Mouse (Mus musculus) heart, postnatal 0 days (tissue): Measurements from ENCODE around the gene Lst1. TPM values are rescaled to one million over a fixed set of nuclear protein-coding genes. Genes with fewer than 3 reads are reported as not detected.

Experiments
- ATAC-seq: fragments of 200-750 bp; cut with Nextera tagmentation; 2 replicates; pipeline ENCODE4 v1.8.0; 2017; ENCODE audit warnings: low read depth, moderate number of reproducible peaks, moderate library complexity; ENCODE audit not compliant: insufficient read depth
- DNase-seq: peaks from one replicate; pipeline ENCODE4 v3.0.0-alpha.2; 2016; ENCODE audit warnings: low spot score
- H3K27ac ChIP-seq: fragments of 300-500 bp; sonication (generic); 2 replicates; pipeline ENCODE4 v1.5.1; 2014; ENCODE audit warnings: low read depth, mild to moderate bottlenecking
- H3K27me3 ChIP-seq: fragments of 300-500 bp; sonication (generic); 2 replicates; pipeline ENCODE4 v1.6.1; 2014; ENCODE audit warnings: low read length, mixed read lengths; ENCODE audit not compliant: control insufficient read depth, insufficient read depth
- H3K36me3 ChIP-seq: fragments of 300-500 bp; sonication (generic); replicated peaks from 2 replicates; pipeline ENCODE4 v1.6.1; 2014; ENCODE audit warnings: low read length, mixed read lengths; ENCODE audit not compliant: control insufficient read depth, insufficient read depth
- H3K4me1 ChIP-seq: fragments of 300-500 bp; sonication (generic); 2 replicates; pipeline ENCODE4 v1.6.1; 2014; ENCODE audit warnings: antibody characterized with exemption; ENCODE audit not compliant: control insufficient read depth, insufficient read depth
- H3K4me2 ChIP-seq: fragments of 300-500 bp; sonication (generic); 2 replicates; pipeline ENCODE4 v1.6.1; 2014; ENCODE audit warnings: low read depth, mild to moderate bottlenecking, low read length, moderate library complexity
- H3K4me3 ChIP-seq: fragments of 300-500 bp; sonication (generic); 2 replicates; pipeline ENCODE4 v1.5.1; 2014; ENCODE audit warnings: low read depth, low read length
- H3K9ac ChIP-seq: fragments of 300-500 bp; sonication (generic); replicated peaks from 2 replicates; pipeline ENCODE4 v1.6.1; 2014; ENCODE audit warnings: low read depth, low read length, mixed read lengths
- H3K9me3 ChIP-seq: fragments of 300-500 bp; sonication (generic); replicated peaks from 2 replicates; pipeline ENCODE4 v1.6.1; 2016; ENCODE audit warnings: low read length; ENCODE audit not compliant: control insufficient read depth
- CTCF ChIP-seq: IDR thresholded peaks from 2 replicates; pipeline ENCODE4 v1.5.1; 2016; ENCODE audit warnings: antibody characterized with exemption, control low read depth, low read depth
- EP300 ChIP-seq: IDR thresholded peaks from 2 replicates; pipeline ENCODE4 v1.6.1; 2016; ENCODE audit warnings: antibody characterized with exemption, low read depth
- WGBS: fragments of 180-500 bp; shearing (Covaris S2); extraction: QIAGEN DNeasy Blood & Tissue Kit; methylation state at CpG from one replicate; pipeline ENCODE4 v1.1.7; 2014; 5-methylcytosine and 5-hydroxymethylcytosine counted together
- polyA plus RNA-seq: library from polyadenylated mRNA; unstranded; fragments of >200 nt; fragmentation: Nextera tagmentation; extraction: Ambion mirVana; gene quantifications from 2 replicates; pipeline ENCODE4 v1.2.1, GENCODE M21; 2015
- total RNA-seq: library from RNA; depleted of rRNA; stranded (reverse); fragments of >200 nt; gene quantifications from 2 replicates; pipeline ENCODE4 v1.2.3, GENCODE M21; 2014; ENCODE audit warnings: low replicate concordance

The Lst1 gene
- total and polyA plus RNA-seq, 2 experiments from 2014 or later = 7.0 to 52.7 TPM

DNA sequence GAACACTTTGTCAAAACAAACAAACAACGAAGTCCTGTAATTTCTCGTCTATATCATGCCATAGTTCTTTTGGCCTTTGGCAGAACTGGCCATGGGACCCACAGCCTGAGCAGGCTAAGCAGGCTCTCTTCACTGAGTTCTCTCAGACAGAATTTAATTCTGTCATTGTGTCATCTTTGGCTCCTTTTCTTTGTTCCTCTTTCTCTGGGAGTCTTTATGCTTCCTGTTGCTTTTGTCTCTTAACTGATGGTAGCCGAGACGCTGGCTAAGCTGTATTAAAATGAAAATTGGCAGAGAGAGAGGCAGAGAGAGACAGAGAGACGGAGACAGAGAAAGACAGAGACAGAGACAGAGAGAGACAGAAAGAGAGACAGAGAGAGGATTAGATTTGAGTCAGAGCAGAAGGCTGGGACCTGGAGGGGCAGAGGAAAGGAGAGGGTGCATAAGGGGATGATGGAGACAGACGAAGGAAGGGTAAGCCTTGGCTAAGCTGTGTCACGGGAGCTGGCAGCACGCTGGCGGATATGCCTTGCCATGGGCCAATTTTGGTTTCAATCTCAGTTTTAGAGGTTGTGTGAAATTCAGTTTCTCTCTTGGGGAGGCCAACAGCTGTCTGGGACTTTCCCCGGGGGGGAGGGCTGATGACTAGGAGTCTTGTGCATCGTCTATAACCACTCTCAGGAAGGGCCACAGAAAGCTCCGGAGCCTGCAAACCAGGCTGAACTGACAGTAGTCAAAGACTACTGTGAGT, 21.7 kb upstream of the Lst1 start:
- Histone ChIP-seq H3K27ac (no peak overlapping the region), H3K4me3 (no peak overlapping the region), H3K27me3 (0 out of 2 replicates have a peak, but pooled peaks cover 4% of the 10 kb centered on the region), H3K9ac (no peak overlapping the region), H3K36me3 (no peaks in the 10 kb centered on the region), H3K4me1 (no peaks in the 10 kb centered on the region), H3K4me2 (no peak overlapping the region), H3K9me3 (no peaks in the 10 kb centered on the region)
- no peak for TF ChIP-seq EP300
- no peak for TF ChIP-seq CTCF
- ATAC-seq (no peak), DNase-seq (no peak)
- 67% methylated on average over 12 of the region's 12 CpGs for WGBS

DNA sequence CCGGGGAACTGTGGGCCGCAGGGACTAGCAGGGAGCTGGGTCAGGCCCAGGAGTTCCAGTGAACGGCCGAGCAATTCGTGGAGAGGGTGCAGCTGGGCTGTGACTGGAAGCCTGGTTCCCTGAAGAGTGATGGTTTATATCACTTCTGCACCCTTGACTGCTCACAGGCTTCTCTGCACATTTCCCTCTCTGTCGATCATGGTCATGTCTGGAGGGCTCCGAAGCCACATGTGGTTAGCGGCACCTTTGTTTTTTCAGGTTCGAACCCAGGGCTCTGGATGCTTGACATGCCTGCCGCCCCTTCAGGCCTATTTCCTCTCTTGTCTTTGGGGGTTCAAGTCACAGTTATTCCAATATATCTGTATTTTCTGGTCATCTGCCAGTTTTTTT, 17.1 kb upstream of the Lst1 start:
- 47% methylated on average over 10 of the region's 10 CpGs for WGBS

DNA sequence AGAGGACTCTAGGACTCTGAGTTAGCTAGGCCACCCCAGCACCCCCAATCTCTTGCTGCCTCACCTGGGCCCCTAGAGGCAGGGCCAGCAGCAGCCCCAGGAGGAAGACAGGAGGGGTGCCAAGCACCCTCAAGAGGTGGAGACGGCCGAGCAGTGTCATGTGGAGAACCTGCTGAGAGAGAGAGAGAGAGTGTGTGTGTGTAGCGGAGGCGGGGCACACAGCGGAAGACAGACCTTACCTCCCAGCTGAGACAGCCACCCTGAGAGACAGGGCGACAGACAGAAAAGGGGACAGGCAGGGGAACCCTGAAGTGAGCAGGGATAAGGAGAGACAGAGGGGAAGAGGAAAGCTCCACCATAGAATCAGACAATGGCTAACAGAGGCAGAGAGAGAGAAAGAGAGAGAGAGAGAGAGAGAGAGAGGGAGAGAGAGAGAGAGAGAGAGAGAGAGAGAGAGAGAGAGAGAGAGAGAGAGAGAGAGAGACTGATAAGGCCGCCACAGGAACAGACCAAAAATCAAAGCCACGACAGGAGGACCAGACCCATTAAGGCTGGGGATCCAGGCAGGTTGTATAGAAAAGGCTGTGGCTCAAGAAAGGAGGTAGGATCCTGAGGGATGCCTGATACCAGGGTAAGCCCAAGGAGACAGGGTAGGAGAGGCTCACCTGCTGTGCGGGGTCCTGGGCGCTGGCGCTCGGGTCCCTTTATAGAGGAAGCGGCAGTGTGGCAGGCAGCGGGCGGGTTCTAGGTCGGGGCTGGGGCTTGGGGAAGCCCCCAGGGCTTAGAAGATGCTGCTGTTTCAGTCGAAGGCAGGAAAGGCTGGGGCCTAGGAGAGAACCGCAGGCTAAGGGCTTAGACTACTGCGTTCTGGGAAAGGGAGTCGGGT, 16.5 kb upstream of the Lst1 start, which contains the start of gene Lta:
Gene Lta (minus strand): TSS at position 858 of the 886 bp plus-strand sequence.
- DNase-seq = no peak
- Histone ChIP-seq H3K36me3 (no peaks in the 10 kb centered on the region), H3K4me2 (no peak within 1 kb of the TSS), H3K9me3 (no peaks in the 10 kb centered on the region), H3K4me3 (no peak within 1 kb of the TSS), H3K27me3 (peaks cover 46% of the 10 kb centered on the region), H3K27ac (no peak within 1 kb of the TSS; the same call in 1 of the 2 replicates), H3K4me1 (no peaks in the 10 kb centered on the region), H3K9ac (no peak within 1 kb of the TSS)
- WGBS = 30% methylated on average over 20 of the region's 20 CpGs
- no peak for ATAC-seq
- no peak for TF ChIP-seq EP300

More for the DNA sequence above, 17.1 kb upstream of the Lst1 start:
- peaks cover 39% of the 10 kb centered on the region for H3K27me3 ChIP-seq
- no peak for TF ChIP-seq CTCF
- TF ChIP-seq EP300 = no peak
- ATAC-seq (no peak), DNase-seq (no peak)
- no peaks in the 10 kb centered on the region for H3K36me3 ChIP-seq
- H3K27ac ChIP-seq = no peak overlapping the region
- no peaks in the 10 kb centered on the region for H3K4me1 ChIP-seq
- H3K9ac ChIP-seq = no peak overlapping the region
- no peaks in the 10 kb centered on the region for H3K9me3 ChIP-seq
- no peak overlapping the region for H3K4me2 ChIP-seq
- H3K4me3 ChIP-seq = no peak overlapping the region

DNA sequence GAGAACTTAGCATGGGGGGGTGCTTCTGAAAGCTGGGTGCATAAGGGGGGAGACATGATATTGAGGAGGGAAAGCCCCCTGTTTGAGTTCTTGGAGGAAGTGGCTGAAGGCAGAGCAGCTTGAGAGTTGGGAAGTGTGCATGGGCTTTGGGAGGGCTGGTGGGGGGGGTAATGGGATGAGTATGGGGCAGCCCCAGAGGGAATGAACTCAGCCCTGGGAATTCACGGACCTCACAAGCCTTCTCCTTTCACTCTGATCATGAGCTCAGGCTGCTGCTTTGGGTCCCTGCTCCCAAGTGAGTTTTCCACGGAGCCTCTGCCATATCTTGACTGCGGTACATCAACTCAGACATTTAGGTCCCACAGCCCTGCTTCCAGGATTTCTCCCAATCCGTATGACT, 14.2 kb upstream of the Lst1 start:
- no peak overlapping the region for H3K27ac ChIP-seq
- H3K27me3 ChIP-seq = peaks cover 53% of the 10 kb centered on the region
- H3K4me2 ChIP-seq = no peak overlapping the region
- H3K9me3 ChIP-seq = no peaks in the 10 kb centered on the region
- H3K36me3 ChIP-seq = no peaks in the 10 kb centered on the region
- WGBS = 58% methylated on average over 4 of the region's 4 CpGs
- no peak overlapping the region for H3K4me3 ChIP-seq
- no peak overlapping the region for H3K9ac ChIP-seq
- DNase-seq (no peak), ATAC-seq (no peak)
- TF ChIP-seq CTCF (no peak), EP300 (no peak)
- H3K4me1 ChIP-seq = no peaks in the 10 kb centered on the region

DNA sequence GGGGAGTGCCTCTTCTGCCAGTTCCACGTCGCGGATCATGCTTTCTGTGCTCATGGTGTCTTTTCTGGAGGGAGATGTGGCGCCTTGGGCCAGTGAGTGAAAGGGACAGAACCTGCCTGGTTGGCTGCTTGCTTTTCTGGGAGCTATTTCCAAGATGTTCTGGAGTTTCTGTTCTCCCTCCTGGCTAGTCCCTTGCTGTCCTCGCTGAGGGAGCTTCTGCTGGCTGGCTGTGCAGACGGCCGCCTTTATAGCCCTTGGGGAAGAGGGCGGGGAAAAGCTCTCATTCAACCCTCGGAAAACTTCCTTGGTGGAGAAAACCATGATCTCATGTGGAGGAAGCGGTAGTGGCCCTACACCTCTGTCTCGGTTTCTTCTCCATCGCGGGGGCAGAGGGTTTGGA, 13.5 kb upstream of the Lst1 start, which contains the start of gene Tnf:
Gene Tnf (minus strand): TSS at position 221 of the 400 bp plus-strand sequence.
- 31% methylated on average over 13 of the region's 13 CpGs for WGBS
- no peak for DNase-seq
- H3K4me2 ChIP-seq = peak within 1 kb of the TSS; percentile 23
- H3K27me3 ChIP-seq = peaks cover 58% of the 10 kb centered on the region
- no peak for ATAC-seq
- no peak within 1 kb of the TSS for H3K27ac ChIP-seq
- H3K36me3 ChIP-seq = no peaks in the 10 kb centered on the region
- no peaks in the 10 kb centered on the region for H3K9me3 ChIP-seq
- peak within 1 kb of the TSS; percentile 2; the same call in 1 of the 2 replicates for H3K4me3 ChIP-seq
- no peaks in the 10 kb centered on the region for H3K4me1 ChIP-seq
- TF ChIP-seq EP300 = no peak
- no peak for TF ChIP-seq CTCF
- no peak within 1 kb of the TSS for H3K9ac ChIP-seq
